Mouse (Mus musculus): ENCODE data around the gene Itpr2. TPM values are rescaled to one million over a fixed set of nuclear protein-coding genes. Genes with fewer than 3 reads are reported as not detected.
"Not testable (repeated sequence)": the region's sequence is repeated elsewhere in the genome, so short reads cannot be mapped to it uniquely, and the experiment has no call there.

Itpr2 gene
- polyA plus RNA-seq, 1 experiment from 2014 or later, result 14.4 TPM

- no peak for ATAC-seq (ENCODE audit: low read depth)
- H3K4me3 ChIP-seq (ENCODE audit: low read length), result no peak overlapping the region
- no peak overlapping the region for H3K4me2 ChIP-seq (ENCODE audit: low read depth, low read length)
- 0 out of 2 replicates have a peak, but pooled peaks cover 2% of the 10 kb centered on the region for H3K36me3 ChIP-seq (ENCODE audit: control insufficient read depth, insufficient read depth, low read length)
- H3K9ac ChIP-seq (ENCODE audit: low read length), result no peak overlapping the region
- H3K4me1 ChIP-seq (replicated peaks; ENCODE audit: control insufficient read depth, insufficient read depth, low read length), result no peaks in the 10 kb centered on the region
- no peaks in the 10 kb centered on the region for H3K27me3 ChIP-seq (ENCODE audit: control insufficient read depth, insufficient read depth, low read depth, low read length)
- WGBS, result 69% methylated on average over 2 of the region's 2 CpGs
- H3K27ac ChIP-seq (ENCODE audit: low read length), result no peak overlapping the region
- H3K9me3 ChIP-seq (ENCODE audit: control insufficient read depth, low read length), result no peaks in the 10 kb centered on the region
These were observed 32.1 kb downstream of the Itpr2 start for GRCm38 (mm10) chr6:146469936-146470335.

- 0 out of 2 replicates have a peak, but pooled peaks cover 2% of the 10 kb centered on the region for H3K36me3 ChIP-seq (ENCODE audit: control insufficient read depth, insufficient read depth, low read length)
- H3K4me3 ChIP-seq (ENCODE audit: low read length), result no peak overlapping the region
- no peaks in the 10 kb centered on the region for H3K9me3 ChIP-seq (ENCODE audit: control insufficient read depth, low read length)
- no peaks in the 10 kb centered on the region for H3K4me1 ChIP-seq (replicated peaks; ENCODE audit: control insufficient read depth, insufficient read depth, low read length)
- H3K27me3 ChIP-seq (ENCODE audit: control insufficient read depth, insufficient read depth, low read depth, low read length), result no peaks in the 10 kb centered on the region
- no peak overlapping the region for H3K4me2 ChIP-seq (ENCODE audit: low read depth, low read length)
- 64% methylated on average over 8 of the region's 8 CpGs for WGBS
- no peak overlapping the region for H3K27ac ChIP-seq (ENCODE audit: low read length)
- H3K9ac ChIP-seq (ENCODE audit: low read length), result no peak overlapping the region
- ATAC-seq (ENCODE audit: low read depth), result no peak
These were observed 33.7 kb downstream of the Itpr2 start for GRCm38 (mm10) chr6:146468361-146468760.

- not testable (repeated sequence) for H3K4me2 ChIP-seq (ENCODE audit: low read depth, low read length)
These were observed 37.4 kb downstream of the Itpr2 start for GRCm38 (mm10) chr6:146464645-146465042.

GRCm38 (mm10) chr6:146464014-146464644 is 37.9 kb downstream of the Itpr2 start:
- Histone ChIP-seq H3K4me3 (ENCODE audit: low read length) (no peak overlapping the region), H3K4me1 (replicated peaks; ENCODE audit: control insufficient read depth, insufficient read depth, low read length) (no peaks in the 10 kb centered on the region), H3K27me3 (ENCODE audit: control insufficient read depth, insufficient read depth, low read depth, low read length) (no peaks in the 10 kb centered on the region), H3K9me3 (ENCODE audit: control insufficient read depth, low read length) (no peaks in the 10 kb centered on the region), H3K4me2 (ENCODE audit: low read depth, low read length) (no peak overlapping the region), H3K27ac (ENCODE audit: low read length) (no peak overlapping the region), H3K9ac (ENCODE audit: low read length) (no peak overlapping the region), H3K36me3 (ENCODE audit: control insufficient read depth, insufficient read depth, low read length) (0 out of 2 replicates have a peak, but pooled peaks cover 2% of the 10 kb centered on the region)
- ATAC-seq (ENCODE audit: low read depth), result no peak
- WGBS, result 62% methylated on average over 8 of the region's 8 CpGs

More at GRCm38 (mm10) chr6:146464645-146465042, 37.4 kb downstream of the Itpr2 start:
- ATAC-seq (ENCODE audit: low read depth); H3K36me3 ChIP-seq (ENCODE audit: control insufficient read depth, insufficient read depth, low read length); H3K27ac ChIP-seq (ENCODE audit: low read length); H3K4me3 ChIP-seq (ENCODE audit: low read length); H3K4me1 ChIP-seq (replicated peaks; ENCODE audit: control insufficient read depth, insufficient read depth, low read length); H3K9ac ChIP-seq (ENCODE audit: low read length); H3K9me3 ChIP-seq (ENCODE audit: control insufficient read depth, low read length); H3K27me3 ChIP-seq (ENCODE audit: control insufficient read depth, insufficient read depth, low read depth, low read length): not testable (repeated sequence)
- 95% methylated on average over 2 of the region's 2 CpGs for WGBS

GRCm38 (mm10) chr6:146460936-146461335 is 41.1 kb downstream of the Itpr2 start:
- H3K27me3 ChIP-seq (ENCODE audit: control insufficient read depth, insufficient read depth, low read depth, low read length), result no peaks in the 10 kb centered on the region
- H3K4me2 ChIP-seq (ENCODE audit: low read depth, low read length), result no peak overlapping the region
- no peaks in the 10 kb centered on the region for H3K36me3 ChIP-seq (ENCODE audit: control insufficient read depth, insufficient read depth, low read length)
- H3K4me3 ChIP-seq (ENCODE audit: low read length), result no peak overlapping the region
- WGBS, result 41% methylated on average over 8 of the region's 8 CpGs
- H3K4me1 ChIP-seq (replicated peaks; ENCODE audit: control insufficient read depth, insufficient read depth, low read length), result no peaks in the 10 kb centered on the region
- no peaks in the 10 kb centered on the region for H3K9me3 ChIP-seq (ENCODE audit: control insufficient read depth, low read length)
- H3K9ac ChIP-seq (ENCODE audit: low read length), result no peak overlapping the region
- no peak for ATAC-seq (ENCODE audit: low read depth)
- no peak overlapping the region for H3K27ac ChIP-seq (ENCODE audit: low read length)

GRCm38 (mm10) chr6:146458436-146458835 is 43.6 kb downstream of the Itpr2 start:
- ATAC-seq (ENCODE audit: low read depth), result no peak
- H3K4me2 ChIP-seq (ENCODE audit: low read depth, low read length), result no peak overlapping the region
- no peak overlapping the region for H3K9ac ChIP-seq (ENCODE audit: low read length)
- no peak overlapping the region for H3K4me3 ChIP-seq (ENCODE audit: low read length)
- no peaks in the 10 kb centered on the region for H3K27me3 ChIP-seq (ENCODE audit: control insufficient read depth, insufficient read depth, low read depth, low read length)
- no peaks in the 10 kb centered on the region for H3K4me1 ChIP-seq (replicated peaks; ENCODE audit: control insufficient read depth, insufficient read depth, low read length)
- no peak overlapping the region for H3K27ac ChIP-seq (ENCODE audit: low read length)
- H3K36me3 ChIP-seq (ENCODE audit: control insufficient read depth, insufficient read depth, low read length), result no peaks in the 10 kb centered on the region
- WGBS, result 60% methylated on average over 5 of the region's 5 CpGs
- no peaks in the 10 kb centered on the region for H3K9me3 ChIP-seq (ENCODE audit: control insufficient read depth, low read length)

GRCm38 (mm10) chr6:146456741-146457140 is 45.3 kb downstream of the Itpr2 start:
- H3K9me3 ChIP-seq (ENCODE audit: control insufficient read depth, low read length), result no peaks in the 10 kb centered on the region
- no peak overlapping the region for H3K9ac ChIP-seq (ENCODE audit: low read length)
- H3K4me2 ChIP-seq (ENCODE audit: low read depth, low read length), result no peak overlapping the region
- H3K4me3 ChIP-seq (ENCODE audit: low read length), result no peak overlapping the region
- H3K27ac ChIP-seq (ENCODE audit: low read length), result no peak overlapping the region
- no peak for ATAC-seq (ENCODE audit: low read depth)
- H3K4me1 ChIP-seq (replicated peaks; ENCODE audit: control insufficient read depth, insufficient read depth, low read length), result no peaks in the 10 kb centered on the region
- 71% methylated on average over 5 of the region's 5 CpGs for WGBS
- no peaks in the 10 kb centered on the region for H3K36me3 ChIP-seq (ENCODE audit: control insufficient read depth, insufficient read depth, low read length)
- H3K27me3 ChIP-seq (ENCODE audit: control insufficient read depth, insufficient read depth, low read depth, low read length), result no peaks in the 10 kb centered on the region

- H3K4me1 ChIP-seq (replicated peaks; ENCODE audit: control insufficient read depth, insufficient read depth, low read length), result no peaks in the 10 kb centered on the region
- H3K27ac ChIP-seq (ENCODE audit: low read length), result no peak overlapping the region
- no peak overlapping the region for H3K4me3 ChIP-seq (ENCODE audit: low read length)
- H3K27me3 ChIP-seq (ENCODE audit: control insufficient read depth, insufficient read depth, low read depth, low read length), result no peaks in the 10 kb centered on the region
- ATAC-seq (ENCODE audit: low read depth), result no peak
- no peaks in the 10 kb centered on the region for H3K36me3 ChIP-seq (ENCODE audit: control insufficient read depth, insufficient read depth, low read length)
- H3K4me2 ChIP-seq (ENCODE audit: low read depth, low read length), result no peak overlapping the region
- 76% methylated on average over 10 of the region's 10 CpGs for WGBS
- H3K9me3 ChIP-seq (ENCODE audit: control insufficient read depth, low read length), result no peaks in the 10 kb centered on the region
- no peak overlapping the region for H3K9ac ChIP-seq (ENCODE audit: low read length)
These were observed 47.2 kb downstream of the Itpr2 start for GRCm38 (mm10) chr6:146454520-146455511.

GRCm38 (mm10) chr6:146452474-146452873 is 49.5 kb downstream of the Itpr2 start:
- no peak overlapping the region for H3K9ac ChIP-seq (ENCODE audit: low read length)
- H3K4me1 ChIP-seq (replicated peaks; ENCODE audit: control insufficient read depth, insufficient read depth, low read length), result no peaks in the 10 kb centered on the region
- H3K9me3 ChIP-seq (ENCODE audit: control insufficient read depth, low read length), result no peaks in the 10 kb centered on the region
- H3K27ac ChIP-seq (ENCODE audit: low read length), result no peak overlapping the region
- no peak overlapping the region for H3K4me3 ChIP-seq (ENCODE audit: low read length)
- no peak for ATAC-seq (ENCODE audit: low read depth)
- no peaks in the 10 kb centered on the region for H3K36me3 ChIP-seq (ENCODE audit: control insufficient read depth, insufficient read depth, low read length)
- H3K4me2 ChIP-seq (ENCODE audit: low read depth, low read length), result no peak overlapping the region
- H3K27me3 ChIP-seq (ENCODE audit: control insufficient read depth, insufficient read depth, low read depth, low read length), result no peaks in the 10 kb centered on the region
- WGBS, result 90% methylated on average over 16 of the region's 16 CpGs

Measured in lung, embryonic 16.5 days (tissue).